17 mouse cellular contexts compared by ENCODE assay signal in genomic region chr16:50747698-50748097, GRCm38 (mm10).
"Had no signal": no experiment of that assay in that cellular context is flagged by ENCODE, and none has a peak within 500 bp of the region (broad histone marks: within the 10 kb centered on the region; RNA-seq: fewer than 3 reads in every experiment).

No protein-coding gene starts in this region.

- H3K9me3 ChIP-seq: intestine, embryonic 15.5 days; limb, embryonic 12.5 days; limb, embryonic 15.5 days had no signal

- DNase-seq: kidney, adult 11 months; kidney, adult 9 months; kidney, postnatal 25 days; liver, postnatal 0 days; lung, embryonic 14.5 days; lung, postnatal 14 days; lung, postnatal 4 days; midbrain, embryonic 14.5 days; thymus, adult 2 months; thymus, postnatal 14 days; thymus, postnatal 4 days had no signal

- ATAC-seq: intestine, embryonic 15.5 days; liver, postnatal 0 days had no signal

- H3K27me3 ChIP-seq: intestine, embryonic 15.5 days; limb, embryonic 12.5 days; limb, embryonic 15.5 days had no signal

- H3K4me3 ChIP-seq: intestine, embryonic 15.5 days; limb, embryonic 12.5 days; limb, embryonic 15.5 days had no signal

- H3K4me1 ChIP-seq: limb, embryonic 12.5 days had no signal

- H3K4me2 ChIP-seq: intestine, embryonic 15.5 days; limb, embryonic 12.5 days; limb, embryonic 15.5 days; liver, embryonic 11.5 days; lung, embryonic 14.5 days; midbrain, embryonic 11.5 days had no signal

- H3K36me3 ChIP-seq: intestine, embryonic 15.5 days; limb, embryonic 12.5 days; limb, embryonic 15.5 days had no signal

- H3K27ac ChIP-seq: intestine, embryonic 15.5 days; limb, embryonic 12.5 days; limb, embryonic 15.5 days; liver, embryonic 14.5 days had no signal

- H3K9ac ChIP-seq: intestine, embryonic 15.5 days; limb, embryonic 12.5 days; limb, embryonic 15.5 days; liver, embryonic 14.5 days; liver, postnatal 0 days; lung, embryonic 14.5 days had no signal
